Mouse (Mus musculus): ENCODE results near the gene Tmem151b. TPM values are rescaled to one million over a fixed set of nuclear protein-coding genes. Genes with fewer than 3 reads are reported as not detected.

Tmem151b gene
- total and polyA plus RNA-seq, 2 experiments, result 0.01 TPM; not detected in 1

- TF ChIP-seq POLR2A (IDR thresholded peaks at IDR 0.05; ENCODE audit: extremely low read depth, insufficient read depth, low read length) (no peak), CTCF (IDR thresholded peaks at IDR 0.05; ENCODE audit: low read depth, low read length) (no peak)
- no peaks in the 10 kb centered on the region for H3K36me3 ChIP-seq (ENCODE audit: control insufficient read depth, insufficient read depth, low read length)
- no peaks in the 10 kb centered on the region for H3K27me3 ChIP-seq (ENCODE audit: control insufficient read depth, insufficient read depth, low read length)
- H3K9ac ChIP-seq (ENCODE audit: low read depth, low read length), result peak overlapping the region; percentile 31
- H3K27ac ChIP-seq (replicated peaks; ENCODE audit: insufficient read depth, low read depth, low read length), result peak overlapping the region; percentile 10; the same call in 1 of the 2 replicates
- 75% methylated on average over 7 of the region's 7 CpGs for WGBS
- H3K4me1 ChIP-seq (ENCODE audit: control insufficient read depth, insufficient read depth, low read length), result no peaks in the 10 kb centered on the region
- no peaks in the 10 kb centered on the region for H3K79me2 ChIP-seq (ENCODE audit: control insufficient read depth, insufficient read depth, low read length)
- no peak for DNase-seq (ENCODE audit: extremely low read depth, low read depth, low spot score)
- H3K4me3 ChIP-seq (ENCODE audit: insufficient read depth, low read depth, low read length), result peak overlapping the region; percentile 28
Measured at GRCm38 (mm10) chr17:45557246-45557824, 7.9 kb upstream of the Tmem151b start.

- Histone ChIP-seq H3K27ac (replicated peaks; ENCODE audit: insufficient read depth, low read depth, low read length) (peak overlapping the region; percentile 10; the same call in 1 of the 2 replicates), H3K27me3 (ENCODE audit: control insufficient read depth, insufficient read depth, low read length) (no peaks in the 10 kb centered on the region), H3K36me3 (ENCODE audit: control insufficient read depth, insufficient read depth, low read length) (no peaks in the 10 kb centered on the region), H3K4me3 (ENCODE audit: insufficient read depth, low read depth, low read length) (peak overlapping the region; percentile 71), H3K9ac (ENCODE audit: low read depth, low read length) (peak overlapping the region; percentile 31; the same call in 1 of the 2 replicates), H3K4me1 (ENCODE audit: control insufficient read depth, insufficient read depth, low read length) (no peaks in the 10 kb centered on the region), H3K79me2 (ENCODE audit: control insufficient read depth, insufficient read depth, low read length) (no peaks in the 10 kb centered on the region)
- 62% methylated on average over 3 of the region's 3 CpGs for WGBS
- no peak for TF ChIP-seq CTCF (IDR thresholded peaks at IDR 0.05; ENCODE audit: low read depth, low read length)
- TF ChIP-seq POLR2A (IDR thresholded peaks at IDR 0.05; ENCODE audit: extremely low read depth, insufficient read depth, low read length), result no peak
- DNase-seq (ENCODE audit: extremely low read depth, low read depth, low spot score), result no peak
Measured at GRCm38 (mm10) chr17:45556514-45557245, 7.2 kb upstream of the Tmem151b start.

- DNase-seq (ENCODE audit: extremely low read depth, low read depth, low spot score), result no peak
- no peak overlapping the region for H3K27ac ChIP-seq (replicated peaks; ENCODE audit: insufficient read depth, low read depth, low read length)
- H3K79me2 ChIP-seq (ENCODE audit: control insufficient read depth, insufficient read depth, low read length), result no peaks in the 10 kb centered on the region
- no peaks in the 10 kb centered on the region for H3K4me1 ChIP-seq (ENCODE audit: control insufficient read depth, insufficient read depth, low read length)
- peak overlapping the region; percentile 68 for H3K9ac ChIP-seq (ENCODE audit: low read depth, low read length)
- no peaks in the 10 kb centered on the region for H3K27me3 ChIP-seq (ENCODE audit: control insufficient read depth, insufficient read depth, low read length)
- no peaks in the 10 kb centered on the region for H3K36me3 ChIP-seq (ENCODE audit: control insufficient read depth, insufficient read depth, low read length)
- TF ChIP-seq CTCF (IDR thresholded peaks at IDR 0.05; ENCODE audit: low read depth, low read length) (no peak), POLR2A (IDR thresholded peaks at IDR 0.05; ENCODE audit: extremely low read depth, insufficient read depth, low read length) (no peak)
- WGBS, result 13% methylated on average over 14 of the region's 14 CpGs
- H3K4me3 ChIP-seq (ENCODE audit: insufficient read depth, low read depth, low read length), result peak overlapping the region; percentile 71
Measured at GRCm38 (mm10) chr17:45556107-45556489, 6.6 kb upstream of the Tmem151b start.

- Histone ChIP-seq H3K4me3 (ENCODE audit: insufficient read depth, low read depth, low read length) (peak within 1 kb of the TSS; percentile 71), H3K27ac (replicated peaks; ENCODE audit: insufficient read depth, low read depth, low read length) (no peak within 1 kb of the TSS), H3K36me3 (ENCODE audit: control insufficient read depth, insufficient read depth, low read length) (no peaks in the 10 kb centered on the region), H3K27me3 (ENCODE audit: control insufficient read depth, insufficient read depth, low read length) (no peaks in the 10 kb centered on the region), H3K79me2 (ENCODE audit: control insufficient read depth, insufficient read depth, low read length) (no peaks in the 10 kb centered on the region), H3K9ac (ENCODE audit: low read depth, low read length) (peak within 1 kb of the TSS; percentile 68), H3K4me1 (ENCODE audit: control insufficient read depth, insufficient read depth, low read length) (no peaks in the 10 kb centered on the region)
- WGBS, result under 1% methylated on average over 45 of the region's 45 CpGs
- TF ChIP-seq CTCF (IDR thresholded peaks at IDR 0.05; ENCODE audit: low read depth, low read length) (no peak), POLR2A (IDR thresholded peaks at IDR 0.05; ENCODE audit: extremely low read depth, insufficient read depth, low read length) (peak; percentile 65)
- peak; percentile 59 for DNase-seq (ENCODE audit: extremely low read depth, low read depth, low spot score)
Measured at GRCm38 (mm10) chr17:45555452-45556106, 6.1 kb upstream of the Tmem151b start, which contains the start of gene Nfkbie. TSS of gene Nfkbie (plus strand) at chr17:45555703.

GRCm38 (mm10) chr17:45554420-45554819 lies 4.9 kb upstream of the Tmem151b start:
- H3K4me3 ChIP-seq (ENCODE audit: insufficient read depth, low read depth, low read length), result no peak overlapping the region
- DNase-seq (ENCODE audit: extremely low read depth, low read depth, low spot score), result no peak
- H3K4me1 ChIP-seq (ENCODE audit: control insufficient read depth, insufficient read depth, low read length), result no peaks in the 10 kb centered on the region
- 47% methylated on average over 1 of the region's 1 CpGs for WGBS
- TF ChIP-seq CTCF (IDR thresholded peaks at IDR 0.05; ENCODE audit: low read depth, low read length) (no peak), POLR2A (IDR thresholded peaks at IDR 0.05; ENCODE audit: extremely low read depth, insufficient read depth, low read length) (no peak)
- no peak overlapping the region for H3K9ac ChIP-seq (ENCODE audit: low read depth, low read length)
- H3K36me3 ChIP-seq (ENCODE audit: control insufficient read depth, insufficient read depth, low read length), result no peaks in the 10 kb centered on the region
- H3K79me2 ChIP-seq (ENCODE audit: control insufficient read depth, insufficient read depth, low read length), result no peaks in the 10 kb centered on the region
- H3K27ac ChIP-seq (replicated peaks; ENCODE audit: insufficient read depth, low read depth, low read length), result no peak overlapping the region
- H3K27me3 ChIP-seq (ENCODE audit: control insufficient read depth, insufficient read depth, low read length), result peaks cover 2% of the 10 kb centered on the region; the same call in 1 of the 2 replicates

Data from liver, adult 2 months (tissue).